Mouse (Mus musculus) cerebellum, adult (tissue): ENCODE data around the gene Slit2.

ENCODE experiments used
- ATAC-seq: cut with Nextera tagmentation; 2 replicates; pipeline ENCODE4 v1.9.2; 2017; ENCODE audit warnings: mild to moderate bottlenecking, moderate library complexity, mixed read lengths; ENCODE audit not compliant: insufficient number of reproducible peaks, low FRiP score, low TSS enrichment

Slit2 gene

GRCm38 (mm10) chr5:48048986-48049751 is 66.2 kb downstream of the Slit2 start:
- ATAC-seq, result no peak

GRCm38 (mm10) chr5:48050637-48051314 is 67.8 kb downstream of the Slit2 start:
- no peak for ATAC-seq

- no peak for ATAC-seq
Measured at GRCm38 (mm10) chr5:48058612-48059011, 75.7 kb downstream of the Slit2 start.

GRCm38 (mm10) chr5:48060715-48061114 is 77.8 kb downstream of the Slit2 start:
- no peak for ATAC-seq

GRCm38 (mm10) chr5:48078730-48079129 is 95.8 kb downstream of the Slit2 start:
- ATAC-seq, result no peak

- no peak for ATAC-seq
Measured at GRCm38 (mm10) chr5:48081223-48081881, 98.4 kb downstream of the Slit2 start.

- no peak for ATAC-seq
Measured at GRCm38 (mm10) chr5:48113400-48113799, 130.5 kb downstream of the Slit2 start.

- ATAC-seq, result no peak
Measured at GRCm38 (mm10) chr5:48114969-48115537, 132.1 kb downstream of the Slit2 start.

GRCm38 (mm10) chr5:48122651-48123050 is 139.7 kb downstream of the Slit2 start:
- no peak for ATAC-seq

- ATAC-seq, result no peak
Measured at GRCm38 (mm10) chr5:48125770-48126423, 143.0 kb downstream of the Slit2 start.

GRCm38 (mm10) chr5:48129981-48130380 is 147.0 kb downstream of the Slit2 start:
- no peak for ATAC-seq

GRCm38 (mm10) chr5:48136571-48136970 is 153.6 kb downstream of the Slit2 start:
- no peak for ATAC-seq

GRCm38 (mm10) chr5:48138849-48139487 is 156.0 kb downstream of the Slit2 start:
- no peak for ATAC-seq

- ATAC-seq, result no peak
Measured at GRCm38 (mm10) chr5:48139488-48139862, 156.5 kb downstream of the Slit2 start.

GRCm38 (mm10) chr5:48146082-48146481 is 163.1 kb downstream of the Slit2 start:
- ATAC-seq, result no peak

GRCm38 (mm10) chr5:48160829-48161228 is 177.9 kb downstream of the Slit2 start:
- ATAC-seq, result no peak

- ATAC-seq, result no peak
Measured at GRCm38 (mm10) chr5:48181646-48182302, 198.8 kb downstream of the Slit2 start.

- ATAC-seq, result no peak
Measured at GRCm38 (mm10) chr5:48184358-48184757, 201.4 kb downstream of the Slit2 start.

GRCm38 (mm10) chr5:48187819-48188218 is 204.9 kb downstream of the Slit2 start:
- no peak for ATAC-seq

- no peak for ATAC-seq
Measured at GRCm38 (mm10) chr5:48199380-48199779, 216.4 kb downstream of the Slit2 start.
